Mouse (Mus musculus) CD8-positive naive resting alpha-beta T cell, adult 2 months (primary cell): ENCODE results near the gene 1700092M07Rik.

Experiments
- DNase-seq, 2 experiments: peaks; one replicate each; pipeline ENCODE4 v3.0.0; 2022; ENCODE audit warnings: low read depth in 2 of 2, low spot score in 2 of 2

Gene 1700092M07Rik

DNA sequence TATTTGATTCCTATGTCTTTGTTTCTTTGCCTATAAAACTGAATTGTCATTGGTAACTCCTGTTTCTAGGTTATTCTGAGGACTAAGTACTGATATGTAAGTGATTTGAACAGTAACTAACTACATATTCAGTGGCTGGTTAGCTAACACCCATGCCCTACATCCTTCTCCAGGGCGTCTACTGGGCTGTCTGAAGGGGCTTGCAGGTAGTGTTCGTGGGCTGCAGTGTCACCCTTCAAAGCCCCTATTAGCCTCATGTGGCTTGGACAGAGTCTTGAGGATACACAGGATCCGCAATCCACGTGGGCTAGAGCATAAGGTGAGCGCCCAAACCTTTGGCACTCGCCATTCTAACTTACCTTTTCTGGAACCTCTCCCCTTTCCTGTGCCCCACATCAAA lies 872 bp upstream of the 1700092M07Rik start:
- DNase-seq: no peak

DNA sequence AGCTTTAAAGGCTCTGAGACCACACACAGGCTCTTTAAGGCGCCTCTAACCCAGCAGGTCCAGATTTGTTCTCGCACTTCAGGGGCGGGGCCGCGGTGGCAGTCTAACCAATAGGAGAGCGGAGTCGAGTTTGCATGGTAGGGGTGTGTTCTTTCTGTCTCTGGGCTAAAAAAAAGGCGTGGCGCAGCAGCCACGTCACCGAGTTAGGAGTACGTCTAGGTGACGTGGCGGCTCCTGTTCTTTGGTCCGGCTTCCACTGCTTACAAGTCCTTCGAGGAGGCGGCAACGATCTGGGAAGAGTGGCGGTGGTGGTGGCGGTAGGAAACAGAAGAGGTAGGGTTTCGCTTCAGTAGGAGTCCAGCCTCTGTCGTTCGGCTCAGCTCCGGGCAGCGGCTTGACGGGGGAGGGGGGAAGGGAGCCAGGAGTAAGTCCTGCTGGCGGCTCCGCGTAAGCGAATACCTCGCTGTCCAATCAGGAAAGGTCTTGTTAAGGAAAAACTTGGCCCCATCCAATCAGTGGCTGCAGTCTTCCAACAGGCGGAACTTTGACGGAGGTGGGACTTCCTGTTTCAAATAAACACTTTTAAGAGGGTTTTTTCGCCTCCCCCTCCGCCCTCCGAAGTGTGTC lies 838 bp downstream of the 1700092M07Rik start, which contains the start of gene Stx5a:
TSS of gene Stx5a (plus strand) at position 171 of the 627 bp plus-strand sequence.
- DNase-seq: peak; percentile 91 to 96

DNA sequence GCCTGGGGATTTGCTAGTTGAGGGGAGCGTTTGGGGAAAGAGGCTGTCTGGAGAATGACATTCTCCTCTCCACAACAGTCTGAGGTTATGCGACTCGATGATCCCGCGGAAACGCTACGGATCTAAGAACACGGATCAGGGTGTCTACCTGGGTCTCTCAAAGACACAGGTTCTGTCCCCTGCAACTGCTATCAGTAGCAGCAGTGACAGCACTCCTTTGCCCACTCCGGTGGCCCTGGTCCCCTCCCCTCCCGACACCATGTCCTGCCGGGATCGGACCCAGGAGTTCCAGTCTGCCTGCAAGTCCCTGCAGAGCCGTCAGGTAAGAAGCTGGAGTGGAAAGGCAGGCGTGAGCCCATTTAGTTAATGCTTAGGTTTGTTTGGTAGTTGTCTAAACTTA lies 1.7 kb downstream of the 1700092M07Rik start:
- no peak for DNase-seq

DNA sequence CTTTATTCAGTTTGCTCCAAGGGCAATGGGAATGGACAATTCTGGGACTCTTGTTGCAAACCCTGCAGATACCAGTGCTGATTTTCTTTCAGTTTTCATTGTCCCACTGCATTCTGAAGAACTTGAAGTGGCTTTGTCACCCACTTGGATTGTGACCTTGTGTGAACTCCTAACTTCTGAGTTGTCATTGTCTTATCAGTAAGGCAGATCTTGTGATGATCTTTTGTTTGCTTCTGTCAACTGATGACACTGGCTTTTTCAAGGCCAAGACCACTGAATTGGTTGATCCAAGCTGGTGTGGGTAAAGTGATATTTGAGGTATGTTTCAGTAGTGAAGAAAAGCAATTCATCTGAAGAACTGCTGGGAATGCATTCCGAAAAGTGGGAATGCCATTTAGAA lies 4.9 kb downstream of the 1700092M07Rik start:
- no peak for DNase-seq

DNA sequence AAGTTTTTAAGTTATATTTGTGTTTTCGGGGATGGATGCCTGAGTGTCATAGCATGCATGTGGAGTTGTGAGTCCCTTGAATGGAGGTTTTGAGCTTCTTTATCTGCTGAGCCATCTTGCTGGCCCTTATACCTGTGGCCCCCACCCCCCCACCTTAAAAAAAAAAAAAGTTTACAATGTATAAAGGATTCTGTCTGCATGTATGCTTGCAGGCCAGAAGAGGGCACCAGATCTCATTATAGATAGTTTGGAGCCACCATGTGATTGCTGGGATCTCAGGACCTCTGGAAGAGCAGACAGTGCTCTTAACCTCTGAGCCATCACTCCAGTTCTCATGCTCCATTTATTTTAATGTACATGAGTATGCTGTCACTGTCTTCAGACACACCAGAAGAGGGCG lies 6.8 kb downstream of the 1700092M07Rik start:
- DNase-seq: no peak

DNA sequence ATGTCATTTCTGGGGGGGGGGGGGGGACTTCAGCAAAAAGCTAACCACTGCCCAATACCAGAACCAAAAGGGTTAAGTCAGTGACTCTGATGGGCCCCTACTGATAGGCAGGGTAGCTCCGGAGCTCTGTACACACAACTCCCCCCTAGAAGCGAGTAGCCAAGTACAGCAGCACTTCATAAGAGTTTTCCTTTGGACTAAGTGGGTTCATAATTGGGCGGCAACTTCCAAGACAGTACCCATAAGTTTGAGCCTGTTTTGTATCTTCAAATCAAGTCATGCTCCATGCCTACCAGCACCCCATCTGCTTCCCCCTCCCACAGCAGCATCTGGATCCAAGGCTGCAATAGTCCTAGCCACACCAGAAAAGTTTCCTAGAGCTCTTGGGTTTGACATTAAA lies 15.1 kb downstream of the 1700092M07Rik start:
- no peak for DNase-seq

DNA sequence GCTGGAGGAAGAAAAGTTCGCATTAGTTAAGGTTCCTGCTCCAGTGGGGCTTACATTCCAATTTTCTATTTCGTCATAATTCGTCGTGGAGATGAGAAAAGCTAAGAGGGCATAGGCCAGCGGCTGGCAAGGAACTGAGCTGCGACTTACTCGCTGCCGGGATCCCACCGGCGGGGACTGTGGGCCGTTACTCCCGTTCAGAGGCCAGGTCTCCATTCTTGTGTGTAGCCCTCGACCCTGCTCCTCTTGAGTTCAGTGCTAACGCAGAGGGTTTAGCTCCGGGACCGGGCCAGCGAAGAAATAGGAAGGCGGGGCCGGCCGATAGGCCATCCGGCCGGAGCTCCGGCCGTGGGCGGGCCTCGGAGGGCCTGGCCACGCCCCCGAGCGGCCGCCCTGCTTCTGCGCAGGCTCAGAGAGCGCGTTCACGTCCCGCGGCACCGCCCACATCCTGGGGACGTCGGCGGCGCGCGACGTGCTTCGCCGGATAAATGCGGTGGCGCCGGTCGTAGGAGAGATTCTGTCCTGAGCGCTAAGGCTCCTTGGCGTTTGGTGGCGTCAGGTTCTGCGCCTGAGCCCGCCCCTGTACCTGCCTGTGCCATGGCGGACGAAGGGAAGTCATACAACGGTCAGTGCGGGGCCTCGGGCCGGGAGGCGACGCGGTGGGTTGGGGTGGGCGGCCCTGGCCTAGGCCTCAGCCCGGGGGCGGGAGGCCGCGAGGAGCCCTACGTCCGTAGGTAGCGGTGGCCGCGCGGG lies 16.3 kb downstream of the 1700092M07Rik start, which contains the start of gene Nxf1:
TSS of gene Nxf1 (plus strand) at position 439 of the 753 bp plus-strand sequence.
- peak; percentile 83 to 84 for DNase-seq

DNA sequence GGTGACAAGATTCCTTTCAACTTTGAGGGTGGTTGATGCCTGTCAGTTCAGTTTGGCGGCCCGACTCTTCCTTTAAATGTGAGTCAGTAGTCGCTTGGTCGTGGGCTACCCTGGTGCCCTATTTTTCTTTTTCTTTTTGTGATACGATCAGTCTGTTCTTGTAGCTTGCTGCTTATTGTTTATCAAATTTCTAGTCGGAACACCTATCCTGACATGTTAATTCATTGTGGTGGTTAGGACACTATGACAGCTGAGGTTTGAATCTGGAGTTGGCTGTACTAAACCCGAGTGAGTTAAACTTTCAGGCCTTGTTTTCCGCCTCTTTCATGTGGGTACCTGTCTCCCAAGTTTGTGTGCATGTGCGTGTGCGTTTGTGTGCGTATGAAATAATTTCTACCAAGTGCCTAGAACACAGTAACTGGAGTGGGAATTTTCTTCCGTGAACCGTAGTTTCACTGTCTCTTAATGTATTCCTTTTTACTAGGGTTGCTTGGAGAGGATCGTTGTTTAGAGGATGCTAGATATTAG lies 17.0 kb downstream of the 1700092M07Rik start:
- no peak for DNase-seq

DNA sequence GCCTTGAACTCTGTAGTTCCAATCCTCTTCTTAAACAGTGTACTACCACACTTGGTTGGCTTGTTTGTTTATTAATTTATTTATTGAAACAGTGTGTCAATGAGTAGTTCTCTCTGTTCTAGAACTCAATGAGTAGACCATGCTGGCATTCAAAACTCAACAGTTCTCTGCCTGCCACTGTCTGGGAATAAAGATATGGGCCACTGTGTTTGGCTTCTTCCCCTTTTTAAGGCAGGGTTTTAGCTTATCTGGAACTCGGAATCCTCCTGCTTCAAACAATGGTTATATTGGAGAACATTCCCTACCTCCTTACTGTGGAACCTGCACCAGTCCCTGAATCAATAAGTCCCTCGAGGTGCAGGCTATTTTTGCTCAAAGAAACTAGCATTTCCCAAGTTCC lies 18.4 kb downstream of the 1700092M07Rik start:
- no peak for DNase-seq

DNA sequence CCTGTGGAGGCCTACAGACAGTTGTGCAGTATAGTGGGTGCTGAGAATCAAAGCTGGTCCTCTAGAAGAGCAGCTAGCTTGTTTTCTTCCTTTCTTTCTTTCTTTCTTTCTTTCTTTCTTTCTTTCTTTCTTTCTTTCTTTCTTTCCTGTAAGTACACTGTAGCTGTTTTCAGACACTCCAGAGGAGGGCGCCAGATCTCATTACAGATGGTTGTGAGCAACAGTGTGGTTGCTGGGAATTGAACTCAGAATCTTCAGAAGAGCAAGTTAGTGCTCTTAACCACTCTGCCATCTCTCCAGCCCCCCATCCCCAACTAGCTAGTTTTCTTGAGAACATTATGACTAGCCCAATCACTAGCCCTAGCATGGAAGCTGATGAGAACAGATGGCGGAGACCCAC lies 20.2 kb downstream of the 1700092M07Rik start:
- DNase-seq: no peak

DNA sequence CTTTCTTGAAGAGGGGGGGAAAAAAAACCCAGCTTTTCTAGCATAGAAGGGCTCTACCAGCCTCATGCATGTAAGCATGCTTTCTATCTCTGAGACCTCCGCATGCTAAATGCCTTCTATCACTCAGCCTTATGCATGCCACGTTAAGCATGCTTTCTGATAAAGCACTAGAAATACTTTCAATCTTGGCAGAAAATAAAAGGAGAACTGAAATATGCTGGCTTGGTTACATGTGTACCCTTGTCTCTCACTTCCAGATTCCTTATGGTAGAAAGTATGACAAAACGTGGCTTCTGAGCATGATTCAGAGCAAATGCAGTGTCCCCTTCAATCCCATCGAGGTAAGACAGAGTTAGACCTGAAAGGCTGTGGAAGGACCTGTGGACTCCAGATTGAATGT lies 22.8 kb downstream of the 1700092M07Rik start:
- no peak for DNase-seq

DNA sequence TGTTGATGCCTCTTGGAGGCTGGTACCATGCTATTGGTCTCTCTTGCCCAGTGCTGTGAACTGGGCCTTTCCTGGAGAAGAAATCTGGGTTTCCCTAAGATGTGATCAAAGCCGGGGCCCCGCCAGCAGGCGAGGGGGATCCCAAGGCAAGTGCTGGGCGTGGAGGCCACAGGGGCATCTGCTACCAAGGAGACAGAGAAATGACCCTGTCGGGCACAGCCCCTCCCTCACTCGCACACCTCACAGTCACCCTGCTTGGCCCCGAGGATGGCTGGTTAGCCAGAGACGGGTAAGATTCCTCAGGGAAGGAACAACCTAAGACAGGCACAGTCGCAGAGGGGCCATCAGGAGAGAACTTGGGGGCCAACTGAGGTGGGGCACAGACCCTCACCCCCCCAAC lies 25.0 kb downstream of the 1700092M07Rik start:
- DNase-seq: no peak

DNA sequence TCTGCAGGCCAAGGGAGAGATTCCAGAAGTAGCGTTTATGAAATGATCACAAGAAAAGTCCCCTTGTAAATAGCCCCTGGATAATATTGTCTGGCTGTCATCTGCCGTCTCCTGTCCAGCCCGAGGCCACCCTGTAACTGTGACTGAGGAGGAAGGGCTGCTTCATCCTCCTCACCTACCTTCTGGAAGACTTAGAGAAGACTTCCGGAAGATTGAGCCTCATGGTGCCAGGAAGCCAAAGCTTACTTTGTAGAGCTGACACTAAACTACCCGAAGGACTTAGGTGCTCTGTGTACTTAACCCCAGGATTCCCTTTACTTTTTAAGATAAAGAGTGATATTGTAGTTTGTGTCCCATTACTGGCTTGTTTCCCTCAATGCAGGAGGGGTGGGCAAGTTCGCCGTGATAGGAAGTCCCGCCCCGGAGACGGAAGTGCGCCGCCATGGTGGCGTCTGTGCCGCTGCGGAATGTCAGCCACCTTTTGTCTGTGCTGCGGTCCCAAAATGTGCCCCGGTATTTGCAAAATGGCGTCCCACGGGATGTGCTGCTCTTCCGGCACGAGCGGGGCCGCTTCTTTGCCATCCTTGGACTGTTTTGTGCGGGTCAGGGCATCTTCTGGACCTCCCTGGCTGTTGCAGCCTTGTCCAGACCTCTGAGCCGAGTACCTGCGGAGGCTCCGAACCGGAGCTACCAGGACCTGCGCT lies 30.2 kb downstream of the 1700092M07Rik start, which contains the start of gene Tmem223:
TSS of gene Tmem223 (plus strand) at position 430 of the 704 bp plus-strand sequence.
- peak; percentile 72 to 75 for DNase-seq

DNA sequence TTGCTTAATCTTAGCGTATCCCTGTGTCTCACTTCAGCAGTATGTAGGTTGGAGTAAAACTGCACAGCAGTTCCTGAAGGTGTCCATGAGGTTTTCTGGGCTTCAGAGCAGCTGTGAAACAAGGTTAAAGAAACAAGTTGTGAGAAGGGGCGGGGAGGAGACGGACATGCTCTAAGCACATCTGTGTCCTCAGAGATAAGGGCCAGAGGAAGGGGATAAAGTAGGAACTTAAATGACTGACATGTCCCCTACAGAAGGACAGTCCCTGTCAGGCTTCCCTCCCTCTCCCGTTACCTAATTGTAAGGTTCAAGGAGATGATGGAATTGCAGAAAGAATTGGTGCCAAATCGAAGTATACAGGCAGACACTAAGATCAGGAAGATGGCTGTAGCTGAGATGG lies 32.5 kb downstream of the 1700092M07Rik start:
- DNase-seq: no peak

DNA sequence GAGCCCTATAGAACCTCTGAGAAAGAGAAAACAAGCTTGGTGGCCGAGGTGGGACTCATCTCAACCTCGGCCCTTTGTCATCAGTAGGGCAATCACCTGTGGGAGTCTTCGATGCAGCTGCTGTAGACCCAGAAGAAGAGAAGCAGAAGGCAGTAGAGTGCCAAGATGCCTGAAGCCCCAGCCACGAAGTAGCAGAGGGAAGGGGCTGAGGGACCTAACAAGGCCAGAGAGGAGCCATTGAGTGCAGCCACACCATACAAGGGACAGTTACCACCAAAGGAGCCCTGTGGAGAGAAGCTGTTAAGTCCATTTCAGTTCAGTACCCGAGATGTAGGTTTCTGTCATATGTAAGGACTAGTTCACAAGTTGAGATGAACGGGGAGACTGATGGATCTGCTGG lies 32.9 kb downstream of the 1700092M07Rik start:
- DNase-seq: no peak

DNA sequence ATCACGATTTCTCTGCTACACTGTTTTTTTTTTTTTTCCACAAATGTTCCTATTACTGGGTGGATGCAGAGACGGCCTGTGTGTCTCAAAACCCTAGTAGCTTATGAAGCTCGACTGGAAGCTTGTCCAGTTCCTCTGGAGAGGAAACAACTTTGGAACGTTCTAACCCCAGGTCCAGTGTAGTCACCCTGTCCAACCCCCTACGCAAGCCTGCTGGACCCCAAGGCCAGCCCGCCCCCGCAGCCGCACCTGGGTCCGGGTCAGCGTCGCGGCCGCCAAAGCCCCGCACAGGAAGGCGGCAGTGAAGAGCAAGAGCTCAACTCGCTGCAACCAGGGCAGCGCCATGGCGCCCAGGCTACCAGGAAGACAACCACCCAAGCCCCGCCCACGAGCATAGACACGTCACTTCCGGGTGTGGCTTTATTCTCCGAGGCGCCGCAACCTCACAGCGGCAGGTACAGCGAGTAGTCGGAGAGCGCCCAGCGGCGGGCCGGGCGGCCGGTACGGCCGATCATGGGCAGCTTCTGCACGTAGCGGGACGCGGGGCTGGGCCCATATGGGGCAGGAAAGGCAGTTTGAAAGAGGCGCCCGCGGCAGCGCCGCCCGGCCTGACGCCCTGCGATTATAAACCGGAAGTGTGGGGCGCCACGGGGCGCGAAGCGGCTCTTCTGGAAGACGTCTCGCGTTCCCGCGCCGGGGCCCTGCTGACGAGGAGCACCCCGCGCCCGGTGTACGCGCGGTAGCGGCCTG lies 33.7 kb downstream of the 1700092M07Rik start, which contains the start of gene Tmem179b:
TSS of gene Tmem179b (minus strand) at position 382 of the 750 bp plus-strand sequence.
- peak; percentile 95 to 98 for DNase-seq

DNA sequence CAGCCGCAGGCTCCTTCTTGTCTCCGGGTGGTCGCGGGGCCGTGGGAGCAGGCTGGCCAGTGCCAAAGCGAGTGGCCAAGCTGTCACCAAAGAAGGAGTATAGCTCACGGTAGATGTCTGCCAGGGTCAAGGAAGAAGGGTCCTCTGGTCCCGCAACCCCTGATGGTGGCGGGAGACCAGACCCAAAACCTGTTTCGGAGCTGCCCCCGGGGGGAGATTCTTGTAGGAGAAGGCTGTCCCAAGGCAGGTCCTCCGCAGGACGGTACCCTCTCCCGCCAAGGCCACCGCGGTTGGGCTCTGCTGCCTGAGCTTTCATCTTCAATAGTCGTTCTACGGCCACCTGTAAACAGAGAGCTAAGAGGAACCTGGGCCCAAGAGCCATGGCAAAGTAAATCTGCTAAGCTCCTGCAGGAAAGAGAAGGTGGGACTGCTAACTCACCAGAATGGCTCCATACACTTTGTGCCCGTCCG lies 34.5 kb downstream of the 1700092M07Rik start:
- DNase-seq: no peak

DNA sequence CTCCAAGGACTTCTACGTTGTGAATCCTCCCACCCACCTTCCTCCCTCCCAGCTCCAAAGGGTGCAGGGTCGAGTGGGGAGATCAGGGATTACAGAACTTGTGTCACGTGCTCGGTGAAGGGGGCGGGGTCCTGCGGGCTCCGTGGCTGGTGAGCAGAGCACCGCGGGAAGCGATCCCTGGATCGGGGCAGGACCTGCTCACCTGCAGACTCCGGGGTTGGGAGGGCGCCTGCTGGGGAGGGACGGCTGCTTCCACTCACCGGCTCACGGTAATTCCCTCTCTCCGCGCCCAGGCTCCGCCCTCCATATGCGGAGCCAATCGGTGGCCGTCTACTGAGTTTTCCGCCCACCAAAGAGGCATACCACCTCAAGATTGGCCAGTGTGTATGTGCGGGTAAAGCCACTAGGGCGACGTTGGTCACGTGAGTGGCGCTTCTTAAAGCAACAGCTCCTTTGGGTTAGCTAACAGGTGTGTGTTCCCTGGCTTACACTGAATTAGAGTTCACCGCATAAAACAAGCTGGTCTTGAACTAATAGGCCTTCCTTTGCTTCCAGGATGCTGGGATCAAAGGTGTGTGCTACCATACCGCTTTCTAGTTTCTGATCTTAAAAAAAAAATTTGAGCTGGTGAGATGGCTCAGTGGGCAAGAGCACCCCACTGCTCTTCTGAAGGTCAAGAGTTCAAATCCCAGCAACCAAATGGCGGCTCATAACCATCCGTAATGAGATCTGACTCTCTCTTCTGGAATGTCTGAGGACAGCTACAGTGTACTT lies 45.7 kb downstream of the 1700092M07Rik start, which contains the start of gene Taf6l:
TSS of gene Taf6l (minus strand) at position 410 of the 774 bp plus-strand sequence.
- peak; percentile 83 to 90 for DNase-seq

DNA sequence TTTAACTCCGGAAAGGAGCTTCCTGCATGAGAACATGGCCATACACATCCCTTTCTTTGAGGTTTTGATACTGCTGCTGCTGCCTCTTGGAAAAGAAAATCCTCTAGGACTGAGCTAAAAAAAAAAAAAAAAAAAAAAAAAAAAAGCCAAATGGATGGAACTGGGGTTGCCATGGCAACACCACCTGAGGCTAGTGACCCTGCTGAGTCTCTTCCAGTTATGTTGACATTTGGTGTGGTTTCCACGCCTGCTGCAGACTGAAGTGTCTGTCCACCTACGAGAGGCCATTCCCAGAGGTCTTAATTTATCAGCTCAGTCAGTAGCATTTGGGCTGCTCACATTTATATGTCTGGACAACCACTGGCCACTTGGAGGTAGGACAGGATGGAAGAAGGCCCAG lies 48.0 kb downstream of the 1700092M07Rik start:
- no peak for DNase-seq

DNA sequence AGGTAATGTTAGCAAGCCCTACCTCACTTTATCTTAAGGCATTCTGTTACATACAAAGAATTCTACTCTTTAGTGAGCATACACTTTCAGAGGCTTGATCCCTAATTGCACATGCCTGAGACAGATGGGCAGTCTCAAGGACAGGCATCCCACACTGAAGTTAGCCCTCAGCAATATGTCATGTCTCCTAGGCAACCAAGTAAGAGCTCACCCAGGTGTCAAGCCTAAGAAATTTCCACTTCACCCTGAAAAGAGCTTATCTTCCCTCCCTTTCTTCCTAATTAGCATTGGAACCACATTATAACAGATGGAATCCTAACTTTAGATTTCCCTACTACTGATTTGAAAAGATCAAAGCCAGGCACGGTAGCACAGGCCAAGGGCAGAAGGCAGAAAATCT lies 48.7 kb downstream of the 1700092M07Rik start:
- DNase-seq: no peak
